Mouse (Mus musculus) hindbrain, embryonic 13.5 days (tissue): ENCODE measurements around the gene Ccdc107. TPM values are rescaled to one million over a fixed set of nuclear protein-coding genes. Genes with fewer than 3 reads are reported as not detected.

Experiments used
- ATAC-seq: fragments of 200-750 bp; cut with Nextera tagmentation; 2 replicates; pipeline ENCODE4 v1.8.0; 2017; ENCODE audit warnings: moderate TSS enrichment; ENCODE audit not compliant: low FRiP score
- H3K27ac ChIP-seq: fragments of 300-500 bp; sonication (generic); 2 replicates; pipeline ENCODE4 v1.5.1; 2015; ENCODE audit warnings: inconsistent platforms, mild to moderate bottlenecking, moderate library complexity
- H3K27me3 ChIP-seq: fragments of 300-500 bp; sonication (generic); 2 replicates; pipeline ENCODE4 v1.6.1; 2015; ENCODE audit warnings: mild to moderate bottlenecking, inconsistent platforms
- H3K36me3 ChIP-seq: fragments of 300-500 bp; sonication (generic); 2 replicates; pipeline ENCODE4 v1.6.1; 2015; ENCODE audit warnings: mild to moderate bottlenecking, inconsistent platforms
- H3K4me1 ChIP-seq: fragments of 300-500 bp; sonication (generic); replicated peaks from 2 replicates; pipeline ENCODE4 v1.6.1; 2015; ENCODE audit warnings: inconsistent platforms
- H3K4me2 ChIP-seq: fragments of 300-500 bp; sonication (generic); 2 replicates; pipeline ENCODE4 v1.6.1; 2015; ENCODE audit warnings: inconsistent platforms, mild to moderate bottlenecking, moderate library complexity
- H3K4me3 ChIP-seq: fragments of 300-500 bp; sonication (generic); 2 replicates; pipeline ENCODE4 v1.5.1; 2015; ENCODE audit warnings: mild to moderate bottlenecking, inconsistent platforms
- H3K9ac ChIP-seq: fragments of 300-500 bp; sonication (generic); 2 replicates; pipeline ENCODE4 v1.6.1; 2015; ENCODE audit warnings: mild to moderate bottlenecking, inconsistent platforms
- H3K9me3 ChIP-seq: fragments of 300-500 bp; sonication (generic); 2 replicates; pipeline ENCODE4 v1.6.1; 2016; ENCODE audit warnings: inconsistent platforms
- WGBS: fragments of 180-500 bp; shearing (Covaris S2); methylation state at CpG from one replicate; pipeline ENCODE4 v1.1.7; 2015; 5-methylcytosine and 5-hydroxymethylcytosine counted together
- polyA plus RNA-seq: library from polyadenylated mRNA; unstranded; fragments of >200 nt; fragmentation: Nextera tagmentation; extraction: Ambion mirVana; gene quantifications from 2 replicates; pipeline ENCODE4 v1.2.1, GENCODE M21; 2015

Gene Ccdc107
- polyA plus RNA-seq = 65.1 and 69.0 TPM in 2 replicates

- H3K9me3 ChIP-seq = no peaks in the 10 kb centered on the region
- peaks cover 3% of the 10 kb centered on the region; the same call in 1 of the 2 replicates for H3K36me3 ChIP-seq
- WGBS = 0% methylated on average over 25 of the region's 25 CpGs
- H3K27ac ChIP-seq = peak within 1 kb of the TSS; percentile 91
- H3K9ac ChIP-seq = peak within 1 kb of the TSS; percentile 84
- H3K27me3 ChIP-seq = no peaks in the 10 kb centered on the region
- H3K4me3 ChIP-seq = peak within 1 kb of the TSS; percentile 65
- H3K4me1 ChIP-seq = peaks cover 20% of the 10 kb centered on the region
- H3K4me2 ChIP-seq = peak within 1 kb of the TSS; percentile 62
- ATAC-seq = peak; percentile 99
Observed at GRCm38 (mm10) chr4:43492821-43493185, at the start of gene Ccdc107. Gene Ccdc107 (plus strand): TSS chr4:43492900.

GRCm38 (mm10) chr4:43443511-43443910 lies 49.2 kb upstream of the Ccdc107 start:
- Histone ChIP-seq H3K9ac (peak overlapping the region; percentile 99), H3K36me3 (peaks cover 39% of the 10 kb centered on the region), H3K27me3 (no peaks in the 10 kb centered on the region), H3K4me3 (peak overlapping the region; percentile 99), H3K27ac (peak overlapping the region; percentile 97), H3K9me3 (no peaks in the 10 kb centered on the region), H3K4me2 (peak overlapping the region; percentile 97), H3K4me1 (peaks cover 17% of the 10 kb centered on the region)
- peak; percentile 8; the same call in 1 of the 2 replicates for ATAC-seq
- under 1% methylated on average over 25 of the region's 28 CpGs for WGBS

GRCm38 (mm10) chr4:43447251-43447650 lies 45.4 kb upstream of the Ccdc107 start:
- peaks cover 41% of the 10 kb centered on the region for H3K36me3 ChIP-seq
- peaks cover 3% of the 10 kb centered on the region for H3K27me3 ChIP-seq
- no peak overlapping the region for H3K27ac ChIP-seq
- ATAC-seq = no peak
- H3K9me3 ChIP-seq = no peaks in the 10 kb centered on the region
- WGBS = 82% methylated on average over 13 of the region's 13 CpGs
- H3K4me3 ChIP-seq = no peak overlapping the region
- peaks cover 17% of the 10 kb centered on the region for H3K4me1 ChIP-seq
- H3K9ac ChIP-seq = no peak overlapping the region
- H3K4me2 ChIP-seq = no peak overlapping the region

GRCm38 (mm10) chr4:43448554-43448953 lies 44.1 kb upstream of the Ccdc107 start:
- 92% methylated on average over 3 of the region's 3 CpGs for WGBS
- no peak overlapping the region for H3K4me2 ChIP-seq
- peaks cover 24% of the 10 kb centered on the region for H3K4me1 ChIP-seq
- no peak for ATAC-seq
- no peak overlapping the region for H3K27ac ChIP-seq
- no peak overlapping the region for H3K9ac ChIP-seq
- peaks cover 41% of the 10 kb centered on the region for H3K36me3 ChIP-seq
- H3K4me3 ChIP-seq = no peak overlapping the region
- H3K27me3 ChIP-seq = peaks cover 16% of the 10 kb centered on the region
- no peaks in the 10 kb centered on the region for H3K9me3 ChIP-seq

GRCm38 (mm10) chr4:43452315-43452714 lies 40.4 kb upstream of the Ccdc107 start:
- Histone ChIP-seq H3K36me3 (peaks cover 14% of the 10 kb centered on the region), H3K9ac (no peak overlapping the region), H3K4me1 (peaks cover 25% of the 10 kb centered on the region), H3K27me3 (peaks cover 37% of the 10 kb centered on the region), H3K27ac (no peak overlapping the region), H3K9me3 (no peaks in the 10 kb centered on the region), H3K4me3 (no peak overlapping the region), H3K4me2 (no peak overlapping the region)
- 67% methylated on average over 11 of the region's 11 CpGs for WGBS
- ATAC-seq = no peak

GRCm38 (mm10) chr4:43453413-43453812 lies 39.3 kb upstream of the Ccdc107 start:
- H3K36me3 ChIP-seq = peaks cover 3% of the 10 kb centered on the region
- ATAC-seq = no peak
- H3K9me3 ChIP-seq = no peaks in the 10 kb centered on the region
- peak overlapping the region; percentile 36; the same call in 1 of the 2 replicates for H3K9ac ChIP-seq
- peaks cover 25% of the 10 kb centered on the region for H3K4me1 ChIP-seq
- peak overlapping the region; percentile 10; the same call in 1 of the 2 replicates for H3K4me3 ChIP-seq
- H3K4me2 ChIP-seq = peak overlapping the region; percentile 44
- WGBS = under 1% methylated on average over 18 of the region's 18 CpGs
- no peak overlapping the region for H3K27ac ChIP-seq
- peaks cover 37% of the 10 kb centered on the region for H3K27me3 ChIP-seq

- WGBS = 33% methylated on average over 20 of the region's 20 CpGs
- H3K9ac ChIP-seq = peak within 1 kb of the TSS; percentile 36; the same call in 1 of the 2 replicates
Observed at GRCm38 (mm10) chr4:43454041-43454836, 38.5 kb upstream of the Ccdc107 start, which contains the start of gene Cd72. Gene Cd72 (minus strand): TSS chr4:43454628.

GRCm38 (mm10) chr4:43456470-43456869 lies 36.2 kb upstream of the Ccdc107 start:
- Histone ChIP-seq H3K9ac (no peak overlapping the region), H3K27me3 (peaks cover 37% of the 10 kb centered on the region), H3K4me2 (no peak overlapping the region), H3K4me1 (peaks cover 28% of the 10 kb centered on the region), H3K9me3 (no peaks in the 10 kb centered on the region), H3K4me3 (no peak overlapping the region), H3K36me3 (no peaks in the 10 kb centered on the region), H3K27ac (no peak overlapping the region)
- WGBS = 30% methylated on average over 4 of the region's 4 CpGs
- no peak for ATAC-seq

More at GRCm38 (mm10) chr4:43454041-43454836, 38.5 kb upstream of the Ccdc107 start, which contains the start of gene Cd72:
- H3K36me3 ChIP-seq = no peaks in the 10 kb centered on the region
- peak within 1 kb of the TSS; percentile 44 for H3K4me2 ChIP-seq
- peaks cover 37% of the 10 kb centered on the region for H3K27me3 ChIP-seq
- peak within 1 kb of the TSS; percentile 10; the same call in 1 of the 2 replicates for H3K4me3 ChIP-seq
- H3K9me3 ChIP-seq = no peaks in the 10 kb centered on the region
- peaks cover 25% of the 10 kb centered on the region for H3K4me1 ChIP-seq
- H3K27ac ChIP-seq = no peak within 1 kb of the TSS
- no peak for ATAC-seq

GRCm38 (mm10) chr4:43457124-43457523 lies 35.6 kb upstream of the Ccdc107 start:
- ATAC-seq = no peak
- Histone ChIP-seq H3K9me3 (no peaks in the 10 kb centered on the region), H3K36me3 (no peaks in the 10 kb centered on the region), H3K4me2 (no peak overlapping the region), H3K9ac (no peak overlapping the region), H3K4me1 (peaks cover 28% of the 10 kb centered on the region), H3K27ac (no peak overlapping the region), H3K4me3 (no peak overlapping the region), H3K27me3 (peaks cover 35% of the 10 kb centered on the region)
- WGBS = 20% methylated on average over 8 of the region's 8 CpGs

GRCm38 (mm10) chr4:43463102-43463501 lies 29.6 kb upstream of the Ccdc107 start:
- 93% methylated on average over 5 of the region's 5 CpGs for WGBS
- Histone ChIP-seq H3K9me3 (no peaks in the 10 kb centered on the region), H3K27me3 (no peaks in the 10 kb centered on the region), H3K27ac (no peak overlapping the region), H3K4me1 (0 out of 2 replicates have a peak, but pooled peaks cover 3% of the 10 kb centered on the region), H3K4me2 (no peak overlapping the region), H3K9ac (no peak overlapping the region), H3K36me3 (no peaks in the 10 kb centered on the region), H3K4me3 (no peak overlapping the region)
- no peak for ATAC-seq

- Histone ChIP-seq H3K9ac (no peak overlapping the region), H3K4me1 (0 out of 2 replicates have a peak, but pooled peaks cover 1% of the 10 kb centered on the region), H3K36me3 (no peaks in the 10 kb centered on the region), H3K4me3 (no peak overlapping the region), H3K27ac (no peak overlapping the region), H3K4me2 (no peak overlapping the region), H3K27me3 (no peaks in the 10 kb centered on the region), H3K9me3 (no peaks in the 10 kb centered on the region)
- WGBS = 86% methylated on average over 6 of the region's 6 CpGs
- no peak for ATAC-seq
Observed at GRCm38 (mm10) chr4:43465935-43466334, 26.8 kb upstream of the Ccdc107 start.

GRCm38 (mm10) chr4:43466872-43467271 lies 25.8 kb upstream of the Ccdc107 start:
- H3K27ac ChIP-seq = no peak overlapping the region
- H3K9me3 ChIP-seq = no peaks in the 10 kb centered on the region
- H3K27me3 ChIP-seq = no peaks in the 10 kb centered on the region
- no peaks in the 10 kb centered on the region for H3K4me1 ChIP-seq
- no peak overlapping the region for H3K4me2 ChIP-seq
- ATAC-seq = no peak
- 90% methylated on average over 7 of the region's 7 CpGs for WGBS
- H3K4me3 ChIP-seq = no peak overlapping the region
- H3K36me3 ChIP-seq = no peaks in the 10 kb centered on the region
- H3K9ac ChIP-seq = no peak overlapping the region
